Mouse (Mus musculus) lung, postnatal 0 days (tissue): Measurements from ENCODE around the gene Muc2.

Source experiments
- CTCF ChIP-seq: IDR thresholded peaks from 2 replicates; pipeline ENCODE4 v1.5.1; 2016; ENCODE audit warnings: antibody characterized with exemption, mild to moderate bottlenecking
- EP300 ChIP-seq: IDR thresholded peaks from 2 replicates; pipeline ENCODE4 v1.6.1; 2016; ENCODE audit warnings: antibody characterized with exemption, mild to moderate bottlenecking, control low read depth

- TF ChIP-seq CTCF = no peak
- no peak for TF ChIP-seq EP300
Observed at GRCm38 (mm10) chr7:141647815-141648214, 42.3 kb upstream of the Muc2 start.
